Mouse (Mus musculus): ENCODE measurements at regions not wholly inside any gene's neighbourhood (a gene's known extent, or its start where the extent isn't known, plus 50 kb on each side); places are given as distances from the start of the nearest gene placed in this dataset.

DNA sequence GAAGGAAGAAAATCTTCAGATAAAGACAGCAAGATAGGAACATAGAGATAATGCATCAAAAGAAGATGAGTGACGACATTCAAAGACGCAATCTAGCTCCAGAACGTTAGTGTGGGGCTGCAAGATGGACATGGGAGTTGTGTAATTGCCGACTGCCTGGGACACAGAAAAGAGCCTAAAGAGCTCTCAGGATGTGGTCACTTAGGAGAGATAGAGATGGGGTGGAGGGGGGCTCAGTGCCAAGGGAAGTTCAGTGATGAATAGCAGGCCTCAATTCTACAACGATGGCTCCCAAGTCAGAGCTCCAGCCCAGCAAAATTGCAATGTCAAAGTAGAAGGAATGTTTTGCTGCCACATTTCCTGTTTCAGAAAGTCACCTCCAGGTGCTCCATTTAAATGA is 545.3 kb downstream of the Nfib start:
- no peak for DNase-seq

DNA sequence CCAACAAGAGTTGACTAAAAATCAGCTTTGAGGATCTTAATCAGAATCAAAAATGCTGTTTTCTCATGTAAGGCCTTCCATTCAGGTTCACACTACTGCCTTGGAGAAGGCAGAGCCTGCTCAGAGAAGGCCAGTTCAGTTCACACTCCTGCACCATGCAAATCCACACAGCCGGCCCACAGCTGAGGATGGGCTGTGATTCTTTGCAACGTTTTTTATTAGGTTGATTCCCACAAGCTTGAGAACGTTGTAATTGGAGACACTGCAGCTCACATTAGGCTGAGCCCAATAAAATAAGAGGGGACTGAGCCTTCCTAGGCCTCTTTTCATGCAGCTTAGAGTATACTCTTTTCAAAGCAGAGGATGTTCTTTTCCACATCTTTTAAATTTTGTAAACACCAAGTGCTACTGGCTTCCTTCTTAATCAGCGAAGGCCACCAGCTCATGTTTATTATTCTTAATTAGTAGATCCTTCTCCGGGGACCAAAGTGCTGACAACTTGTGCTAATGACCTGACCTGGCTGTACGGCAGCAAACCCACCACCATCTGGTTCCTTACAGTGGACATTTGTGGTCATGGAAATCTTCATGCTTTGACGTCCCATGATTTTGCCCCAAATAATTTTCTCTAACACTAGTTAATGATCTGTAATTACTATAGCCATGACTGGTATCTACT is 549.8 kb downstream of the Nfib start:
- no peak for DNase-seq

DNA sequence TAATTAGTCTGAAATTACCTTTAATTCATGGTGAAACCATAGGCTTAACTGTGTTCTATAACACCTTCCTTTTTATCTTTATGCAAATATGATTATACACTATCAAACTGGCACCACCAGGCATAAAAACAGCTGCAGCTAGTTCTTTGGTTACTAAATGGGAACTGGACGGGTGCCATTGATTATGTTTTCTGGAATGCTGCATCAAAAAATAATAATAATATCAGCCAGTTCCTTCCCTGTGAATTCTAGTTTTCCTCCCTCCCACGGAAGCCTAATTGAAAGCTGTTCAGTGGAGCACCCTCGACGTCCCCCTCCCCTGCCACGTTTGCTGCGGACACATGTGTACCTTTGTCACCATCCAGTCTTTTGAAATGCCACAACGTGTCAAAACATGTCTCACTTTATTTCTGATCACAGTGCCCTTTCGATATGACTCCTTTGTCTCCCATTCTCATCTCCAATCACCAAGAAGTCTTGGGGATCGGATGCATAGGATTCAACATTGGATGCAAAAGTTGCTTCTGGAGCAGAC is 551.5 kb downstream of the Nfib start:
- no peak for DNase-seq

DNA sequence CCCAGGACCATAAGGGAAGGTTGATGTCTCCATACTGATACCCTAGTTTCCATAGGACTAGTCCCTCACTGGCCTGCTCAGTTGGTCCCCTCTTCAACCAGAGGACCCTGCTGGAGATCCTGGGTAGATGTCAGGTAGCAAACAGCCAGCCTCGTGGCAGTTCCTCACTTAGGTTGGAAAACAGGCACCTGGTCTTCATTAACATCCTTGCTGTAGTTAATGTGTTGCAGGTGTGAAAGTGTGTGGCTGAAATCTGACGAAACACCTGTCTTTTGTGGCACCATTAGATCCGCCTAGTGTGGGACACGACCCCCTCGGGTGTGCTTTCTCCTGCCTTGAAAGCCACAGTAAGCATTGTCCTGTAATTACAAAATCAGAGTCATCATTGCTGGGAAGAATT is 551.9 kb downstream of the Nfib start:
- no peak for DNase-seq

DNA sequence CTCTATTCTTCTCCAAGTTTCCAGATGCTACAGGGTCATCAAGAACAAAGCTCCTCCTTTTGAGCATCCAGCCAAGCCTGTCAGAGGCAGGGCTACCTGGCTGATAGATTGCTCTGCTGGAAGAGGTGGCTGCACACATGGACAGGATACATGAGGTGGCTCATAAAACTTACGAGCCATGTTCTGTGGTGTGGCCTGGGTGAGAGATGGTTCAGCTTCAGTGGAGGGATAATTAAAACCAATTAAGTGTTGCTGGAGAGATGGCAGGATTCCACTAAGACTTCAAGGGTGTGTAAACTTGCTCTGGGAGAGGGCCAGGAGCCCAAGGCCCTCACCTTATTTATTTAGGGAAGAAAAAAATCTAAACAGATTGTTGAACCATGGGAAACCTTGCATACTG is 555.6 kb downstream of the Nfib start:
- DNase-seq, result no peak

DNA sequence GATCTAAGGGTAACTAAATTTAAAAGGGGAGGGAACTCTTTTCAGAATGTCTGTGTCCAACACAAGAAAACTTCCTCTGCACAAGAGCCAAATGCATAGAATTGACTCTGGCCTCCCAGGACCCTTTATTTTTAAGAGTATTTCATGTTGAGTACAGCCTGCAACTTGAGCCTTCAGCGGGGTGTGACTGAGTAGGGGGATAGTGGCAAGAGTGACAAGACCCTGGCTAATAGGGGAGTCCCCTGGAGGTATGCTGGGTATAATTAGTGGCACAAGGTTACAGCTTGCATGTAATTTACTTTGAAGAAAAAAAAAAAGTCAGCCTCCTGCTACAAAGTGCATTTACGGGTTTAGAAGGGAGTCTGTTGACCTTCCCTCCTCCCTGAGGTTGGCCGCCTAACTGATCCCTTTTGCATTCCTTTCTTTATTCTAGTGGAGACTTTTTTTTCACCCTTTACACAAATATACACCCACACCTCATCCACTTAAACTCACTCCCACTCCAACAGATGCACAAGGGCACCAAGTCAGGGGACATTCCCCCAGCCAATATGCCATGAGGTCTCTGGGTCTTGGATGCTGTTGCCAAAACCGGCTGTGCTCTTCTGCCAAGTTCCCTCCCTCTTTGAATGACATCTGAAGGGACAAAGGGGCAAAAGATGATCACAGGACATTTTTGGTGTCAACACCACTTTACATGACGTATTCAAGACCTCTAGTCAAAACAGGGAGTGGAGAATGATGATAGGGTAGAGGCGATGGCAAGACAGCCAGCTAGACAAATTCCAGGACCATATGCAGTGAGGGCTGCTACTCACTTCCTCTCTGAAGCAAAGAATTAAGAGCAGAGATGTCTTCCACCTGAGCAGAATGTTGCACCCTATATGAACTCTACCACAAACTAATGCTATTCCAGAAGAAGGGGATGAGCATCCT is 557.2 kb downstream of the Nfib start:
- DNase-seq, result no peak

DNA sequence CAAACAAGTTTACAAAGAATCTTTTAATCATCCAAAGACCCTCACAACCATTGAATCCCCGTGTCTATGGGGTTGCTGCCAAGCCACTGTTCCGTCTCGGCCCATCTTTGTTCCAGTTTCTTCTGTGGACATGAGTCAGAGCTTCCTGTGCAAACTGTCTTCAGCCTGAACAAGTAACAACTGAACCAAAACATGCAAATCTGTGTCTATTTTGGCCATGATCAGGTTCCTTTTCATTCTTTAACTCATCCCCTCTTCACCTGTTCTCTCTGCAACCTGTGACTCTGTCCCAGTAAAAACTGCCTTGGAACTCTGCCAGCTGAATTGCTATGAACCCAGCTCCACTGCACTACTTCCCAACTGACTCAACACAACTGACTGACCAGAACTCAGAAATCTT is 563.2 kb downstream of the Nfib start:
- DNase-seq, result no peak

DNA sequence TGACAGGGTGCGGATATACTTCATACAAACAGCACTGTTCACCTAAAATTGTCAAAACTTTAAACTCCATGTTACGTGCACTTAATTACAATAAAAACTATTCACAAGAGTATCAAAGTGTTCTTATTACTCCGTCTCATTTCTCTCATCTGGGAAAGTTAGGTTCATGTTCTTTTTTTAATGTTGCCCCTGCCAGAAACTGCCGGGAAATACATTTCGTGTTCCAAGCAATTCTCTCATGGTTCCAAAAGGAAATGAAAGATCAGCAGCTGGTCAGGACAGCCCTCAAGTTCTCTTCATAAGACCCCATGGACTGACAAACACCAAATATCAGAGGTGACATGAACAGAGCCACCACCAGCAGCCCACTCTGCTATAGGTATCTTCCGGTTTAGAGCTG is 565.7 kb downstream of the Nfib start:
- no peak for DNase-seq

DNA sequence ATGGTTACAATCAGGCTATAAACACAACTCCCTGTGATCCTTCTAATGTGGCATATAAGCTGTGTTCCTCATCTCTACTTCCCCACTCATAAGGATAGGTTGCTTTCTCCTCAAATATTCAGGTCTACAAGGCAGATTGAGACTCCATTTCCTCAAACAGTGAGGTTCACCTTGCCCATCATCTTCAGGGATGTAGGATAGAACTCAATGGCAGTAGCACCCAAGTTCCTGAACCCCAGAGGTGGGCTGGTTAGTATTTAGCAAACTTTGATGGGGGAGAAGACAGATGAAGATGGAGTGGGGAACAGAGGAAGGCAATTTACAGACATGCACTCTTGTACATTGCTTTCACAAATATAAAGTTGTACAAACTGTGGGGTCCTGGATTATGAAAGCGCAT is 566.5 kb downstream of the Nfib start:
- no peak for DNase-seq

DNA sequence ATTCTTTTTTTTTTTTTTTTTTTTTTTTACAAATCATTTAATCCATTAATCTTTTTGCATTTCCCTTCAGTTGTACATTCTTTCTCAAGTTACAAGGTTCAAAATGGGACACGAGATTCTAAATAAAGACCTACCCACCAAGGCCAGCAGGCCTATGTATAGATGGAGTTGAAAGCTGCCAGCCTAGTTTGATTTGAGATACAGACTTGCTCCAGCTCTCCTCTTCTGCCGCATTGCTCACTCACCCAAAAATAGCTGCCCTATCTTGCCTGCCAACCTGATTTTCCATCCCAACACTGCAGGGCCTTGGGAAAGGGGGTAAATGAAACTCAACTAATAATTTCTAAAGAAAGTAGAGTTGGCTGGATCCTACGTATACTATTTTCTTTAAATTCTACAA is 572.7 kb downstream of the Nfib start:
- no peak for DNase-seq

DNA sequence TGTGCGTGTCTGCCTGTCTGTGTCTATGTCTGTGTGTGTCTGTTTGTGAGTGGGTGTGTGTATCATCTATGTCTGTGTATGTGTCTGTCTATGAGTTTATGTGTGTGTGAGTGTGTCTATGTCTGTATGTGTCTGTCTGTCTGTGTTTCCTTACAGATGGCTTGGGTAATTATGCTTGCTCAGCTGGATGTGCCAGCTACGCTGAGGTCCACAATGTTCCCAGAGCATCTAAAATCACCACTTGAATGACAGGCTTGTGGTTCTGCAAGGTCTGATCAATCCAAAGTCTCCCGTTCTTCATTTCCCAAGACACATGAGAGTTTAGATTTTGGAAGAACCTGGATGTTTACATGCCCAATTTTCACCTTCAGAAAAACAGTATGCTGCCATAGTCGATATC is 573.2 kb downstream of the Nfib start:
- DNase-seq, result no peak

DNA sequence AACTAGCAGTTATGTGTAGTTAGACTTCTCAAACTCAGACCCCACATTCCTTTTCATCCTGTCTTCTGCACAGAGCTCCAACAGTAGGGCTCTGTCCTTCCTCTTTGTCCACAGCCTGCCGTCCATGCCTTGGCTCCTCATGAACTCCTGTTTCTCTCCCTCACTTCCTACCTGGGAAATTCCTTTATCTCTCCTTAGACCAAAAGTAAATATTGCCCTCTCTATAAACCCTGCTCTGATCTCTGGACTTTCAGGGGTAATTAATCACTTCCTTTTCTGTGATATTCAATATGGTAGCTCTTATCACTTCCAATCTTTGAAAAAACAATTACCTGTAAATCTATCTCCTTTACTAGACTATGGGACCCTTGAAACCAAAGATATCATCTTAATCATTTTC is 576.1 kb downstream of the Nfib start:
- DNase-seq, result no peak

DNA sequence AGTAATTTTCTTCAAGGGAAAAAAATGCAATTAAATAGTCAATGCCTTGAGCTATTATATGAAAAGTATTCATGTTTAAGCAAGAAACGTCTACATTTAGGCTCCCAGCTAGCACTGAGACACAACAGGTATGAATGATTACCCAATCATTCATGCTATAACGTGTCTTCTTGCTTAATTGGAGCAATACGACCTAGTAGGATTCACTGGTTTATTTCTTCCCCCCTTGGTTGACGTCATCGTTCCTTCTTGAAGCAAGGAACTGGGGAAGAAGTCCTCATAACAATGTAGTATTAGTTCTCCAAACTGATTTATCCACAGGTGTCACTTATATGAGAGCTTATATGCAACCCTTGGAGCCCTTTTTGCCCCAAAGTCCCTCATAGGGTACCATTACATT is 581.8 kb downstream of the Nfib start:
- no peak for DNase-seq

DNA sequence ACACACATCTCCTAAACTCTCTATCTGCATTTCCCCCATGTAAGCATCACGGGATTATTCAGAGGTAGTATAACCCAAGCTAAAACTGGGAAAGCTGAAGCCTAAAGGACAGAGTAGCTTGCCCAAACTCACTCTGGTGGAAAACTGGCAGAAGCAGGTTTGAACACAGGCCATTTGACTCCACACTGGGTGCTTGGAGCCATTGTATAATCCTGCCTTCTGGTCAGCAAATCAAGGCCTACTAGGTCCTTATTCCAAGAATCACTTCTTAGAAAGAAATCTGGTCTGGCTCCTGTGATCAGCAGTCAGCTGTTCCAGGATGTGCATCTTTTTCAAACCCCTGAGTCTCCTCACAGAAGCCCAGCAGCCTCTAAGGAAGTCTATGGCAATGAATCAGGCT is 582.4 kb downstream of the Nfib start:
- no peak for DNase-seq

DNA sequence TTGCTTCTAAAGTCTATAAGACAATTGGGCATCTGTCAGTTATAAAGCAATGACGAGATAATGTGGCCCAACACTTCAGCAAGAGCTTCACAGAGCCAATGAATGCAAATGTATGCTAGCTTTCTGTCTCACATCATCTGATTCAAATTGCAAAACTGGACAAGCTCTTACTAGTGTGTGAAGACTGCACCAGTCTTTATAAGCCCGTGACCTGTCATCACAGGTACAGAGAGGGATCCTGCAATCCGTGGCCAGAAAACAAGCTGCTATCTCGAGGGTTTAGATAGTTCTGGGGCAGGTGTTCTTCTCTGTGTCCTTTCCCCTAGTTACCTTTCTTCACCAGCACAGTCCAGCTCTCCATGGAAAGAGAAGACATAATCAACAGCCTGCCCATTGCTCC is 584.8 kb downstream of the Nfib start:
- DNase-seq, result no peak

DNA sequence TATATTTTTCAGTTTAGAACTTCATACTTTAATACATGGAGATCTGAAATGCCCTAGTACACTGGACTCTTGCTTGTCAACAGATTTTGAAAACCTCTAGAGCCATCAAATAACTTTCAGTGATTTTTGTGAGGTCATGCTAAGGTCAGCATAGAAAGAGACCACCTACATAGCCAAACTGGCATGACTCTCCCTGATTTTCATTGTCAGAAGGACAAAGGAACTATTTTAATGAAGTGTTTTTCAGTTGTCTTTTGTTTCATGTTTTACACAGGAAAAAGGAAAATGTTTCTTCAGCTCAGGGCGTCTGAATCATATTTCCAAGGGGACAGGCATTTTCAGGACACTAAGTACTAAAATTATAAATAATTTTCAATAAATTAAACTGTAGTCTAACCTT is 585.2 kb downstream of the Nfib start:
- no peak for DNase-seq

DNA sequence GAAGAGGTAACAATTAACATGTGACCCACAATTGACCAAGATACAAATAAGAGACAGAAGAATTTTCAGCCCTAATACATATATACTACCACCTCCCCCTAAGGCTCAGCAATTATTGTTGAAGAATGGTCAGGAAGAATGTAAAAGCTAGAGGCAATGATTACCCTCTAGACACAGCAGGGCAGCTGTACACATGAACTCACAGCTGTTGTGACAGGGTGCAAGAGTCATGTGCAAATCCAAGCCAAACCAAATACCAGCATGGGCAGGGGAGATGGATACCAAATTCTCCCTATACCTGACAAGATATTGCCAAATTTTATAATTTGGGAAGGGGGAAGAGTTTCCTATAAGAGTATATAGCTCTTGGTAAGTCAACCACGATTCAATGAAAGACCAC is 603.7 kb downstream of the Nfib start:
- DNase-seq, result no peak

DNA sequence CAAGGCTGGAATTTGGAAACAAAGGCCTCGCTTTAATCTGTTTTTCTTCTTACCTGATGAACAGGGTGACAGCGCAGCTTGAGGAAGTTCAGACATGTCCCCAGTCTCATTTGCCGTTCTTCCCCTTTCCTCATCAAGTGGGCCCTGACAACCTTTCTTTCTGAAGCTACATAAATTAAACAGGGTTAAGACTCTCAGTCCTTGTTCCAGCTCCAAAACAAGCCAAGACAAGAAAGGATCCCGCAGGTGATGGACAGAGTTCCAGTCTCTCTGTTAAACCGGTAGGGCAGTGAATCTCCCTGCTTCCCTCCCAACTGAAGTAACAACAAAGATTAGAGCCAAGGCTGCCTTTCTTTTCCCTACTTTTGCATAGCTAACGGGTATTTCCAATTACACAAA is 605.6 kb downstream of the Nfib start:
- DNase-seq, result no peak

DNA sequence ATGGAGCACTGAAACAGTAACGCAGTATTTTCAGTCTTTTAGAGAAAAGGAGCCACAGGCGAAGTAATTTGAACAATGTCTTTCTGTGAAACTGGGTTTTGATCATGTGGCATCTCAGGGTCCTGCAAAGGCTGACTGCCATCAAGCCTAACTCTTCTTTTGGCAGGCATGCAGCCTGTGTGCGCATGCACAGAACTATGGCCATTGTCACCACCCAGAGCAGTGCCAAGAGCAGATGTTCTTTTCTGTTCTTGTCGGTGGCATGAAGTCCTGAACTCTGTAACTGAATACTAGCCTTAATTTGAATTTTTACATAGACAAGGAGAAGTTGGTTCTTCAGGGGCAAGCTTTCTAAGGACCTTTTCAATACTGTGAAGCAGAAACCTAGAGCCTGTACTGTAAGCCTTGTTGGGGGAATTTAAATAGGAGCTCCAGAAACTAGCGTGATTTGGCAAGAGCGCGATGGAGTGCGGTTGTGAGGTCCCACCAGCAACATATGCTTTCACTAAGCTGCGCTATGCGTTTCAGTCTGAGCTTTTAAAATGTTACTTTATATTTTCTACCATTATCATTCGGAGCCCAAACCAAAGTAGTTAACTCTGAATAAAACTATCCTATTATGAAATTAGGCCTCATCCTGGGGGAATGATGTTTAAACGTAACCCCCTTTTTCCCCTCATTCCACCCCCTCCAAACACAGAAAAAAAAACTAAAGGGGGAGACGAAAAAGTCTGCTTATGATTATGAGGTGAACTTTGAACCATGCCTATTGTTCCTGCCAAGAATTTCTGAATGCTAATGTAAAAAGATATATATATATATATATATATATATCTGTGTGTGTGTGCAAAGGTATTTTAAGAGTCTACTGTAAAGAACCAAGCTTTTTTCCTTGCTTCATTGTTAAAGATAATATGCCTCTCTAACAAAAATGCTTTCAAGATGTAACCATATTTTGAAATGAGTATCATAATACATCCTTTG is 606.3 kb downstream of the Nfib start:
- DNase-seq, result no peak

DNA sequence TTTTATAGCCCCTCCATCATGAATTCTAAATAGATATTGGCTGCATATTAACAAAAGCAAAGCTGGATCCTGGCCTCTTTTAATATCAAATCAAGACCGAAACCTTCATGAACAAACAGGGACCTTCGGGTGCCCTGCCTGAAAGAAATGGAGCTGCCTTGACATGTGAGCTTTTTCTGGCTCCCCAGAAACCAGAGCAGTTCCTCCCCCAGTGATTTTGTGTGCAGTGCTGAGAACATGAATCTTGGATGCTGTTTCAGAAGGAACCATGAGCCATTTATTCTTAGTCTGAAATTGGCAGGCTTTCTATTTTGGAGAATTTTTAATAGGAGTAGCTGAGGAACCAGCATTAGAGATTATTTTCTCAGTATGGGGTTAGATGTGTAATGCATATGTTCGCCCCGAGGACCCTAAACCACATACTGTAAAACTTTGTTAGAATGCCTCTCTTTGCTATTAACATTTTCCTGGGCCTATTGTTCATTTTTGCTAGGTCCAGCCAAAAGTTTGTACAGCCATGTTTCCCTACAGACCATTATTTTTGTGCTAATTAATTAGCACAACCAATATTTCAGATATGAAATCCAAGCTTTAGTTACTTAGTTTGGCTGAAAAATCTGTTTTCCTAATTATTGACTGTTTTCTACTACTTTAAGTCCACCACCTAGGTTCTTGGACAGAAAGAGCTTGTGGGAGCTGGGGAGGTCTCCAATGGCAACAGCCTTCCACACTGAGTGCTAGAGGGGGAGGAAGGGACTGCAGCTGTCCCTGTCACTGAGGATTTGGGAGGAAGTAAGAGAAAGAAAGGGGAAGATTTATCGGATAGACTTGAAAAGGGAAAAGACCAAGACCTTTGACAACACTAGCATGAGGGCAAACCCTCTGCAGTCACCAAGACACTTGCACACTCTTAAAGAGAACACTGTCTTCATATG is 613.0 kb downstream of the Nfib start:
- peak; percentile 12 for DNase-seq

DNA sequence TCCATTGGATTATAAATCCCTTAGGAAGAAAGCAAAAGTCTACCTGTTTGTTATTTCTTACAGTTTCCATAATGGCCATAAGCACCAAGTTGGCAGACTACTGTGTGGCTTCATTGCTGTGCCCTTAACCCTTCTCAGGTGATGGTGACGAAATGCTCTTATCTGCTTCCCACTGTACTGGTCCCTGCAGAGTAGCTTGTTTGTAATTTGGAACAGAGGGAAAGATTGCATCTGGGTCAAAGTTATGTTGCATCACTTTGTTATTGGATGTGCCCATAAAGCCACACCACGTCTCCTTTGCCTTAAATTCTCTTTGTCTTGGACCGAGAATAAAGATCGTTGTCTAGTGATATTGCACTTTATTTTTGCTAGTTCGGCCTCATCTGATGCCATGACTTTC is 615.9 kb downstream of the Nfib start:
- DNase-seq, result no peak

DNA sequence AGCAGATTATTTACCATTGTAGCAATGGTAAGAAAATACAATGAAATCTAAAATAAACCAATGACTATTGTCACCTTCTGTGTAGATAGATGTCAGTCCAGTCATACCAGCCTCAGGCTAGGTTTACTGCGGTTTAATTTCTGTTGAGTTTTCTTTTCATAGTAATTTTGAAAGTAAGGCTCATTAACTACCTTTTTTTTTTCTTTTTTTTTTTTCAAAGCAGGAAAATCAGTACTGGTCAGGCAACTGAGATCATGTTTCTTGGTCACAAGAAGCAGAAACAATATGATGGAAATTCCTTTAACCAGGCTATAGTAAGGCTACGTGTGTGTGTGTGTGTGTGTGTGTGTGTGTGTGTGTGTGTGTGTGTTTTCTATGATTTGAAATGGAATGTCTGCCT is 622.0 kb downstream of the Nfib start:
- no peak for DNase-seq

Data from kidney, postnatal 10 days (tissue).